Mouse (Mus musculus) activated CD4-positive, CD25-positive, alpha-beta regulatory T cell, adult 4 months (primary cell): ENCODE data around the gene Olfr804. TPM values are rescaled to one million over a fixed set of nuclear protein-coding genes. Genes with fewer than 3 reads are reported as not detected.

Source experiments
- ATAC-seq: one replicate; pipeline ENCODE4 v1.8.0; 2017
- polyA plus RNA-seq, 2 experiments: library from polyadenylated mRNA; unstranded; fragments of 100-300 nt; shearing (Covaris generic); gene quantifications; one replicate each; pipeline ENCODE4 v1.2.1; 2017

Olfr804 gene
- not detected for polyA plus RNA-seq

DNA sequence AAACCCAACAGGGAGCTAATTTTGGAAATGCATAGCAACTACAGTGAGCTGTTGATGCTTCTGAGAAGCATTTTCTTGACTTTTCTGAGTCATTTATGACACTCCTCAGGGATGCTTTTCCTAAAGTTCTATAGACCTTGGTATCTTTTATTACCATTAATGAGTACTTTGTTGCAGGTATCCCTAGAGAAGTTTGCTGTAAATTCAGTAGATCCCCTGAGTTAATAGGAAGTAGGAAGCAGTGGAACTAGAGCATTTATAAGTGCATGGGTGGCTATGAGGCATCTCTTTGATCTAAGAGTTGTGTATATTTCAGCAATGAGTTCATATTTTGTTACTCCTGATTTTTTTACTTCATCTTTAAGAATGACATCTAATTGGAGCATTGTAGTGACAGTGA is at the start of gene Olfr804:
Gene Olfr804, plus strand, starts transcription at position 301 of the 400 bp plus-strand sequence.
- no peak for ATAC-seq

DNA sequence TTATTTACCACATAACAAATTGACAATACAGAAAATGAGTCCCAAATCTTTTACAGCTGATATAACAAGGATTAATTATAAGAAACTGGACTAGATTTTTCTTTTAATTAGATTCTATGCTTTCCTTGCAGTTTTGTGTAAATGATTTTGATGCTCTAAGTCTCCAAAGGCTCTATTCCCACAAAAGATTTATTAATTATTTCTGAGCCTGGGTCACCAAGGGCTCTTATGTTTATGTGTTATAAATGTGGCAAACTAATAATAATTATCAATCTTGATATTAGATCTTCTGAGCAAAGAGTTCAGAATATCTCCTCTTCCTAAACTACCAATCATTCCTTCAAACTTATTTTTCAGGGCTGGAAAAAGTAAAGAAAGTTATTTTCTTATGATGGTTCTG is 45.6 kb upstream of the Olfr804 start, which contains the start of gene Olfr800:
Gene Olfr800, plus strand, starts transcription at position 301 of the 400 bp plus-strand sequence.
- ATAC-seq = no peak

DNA sequence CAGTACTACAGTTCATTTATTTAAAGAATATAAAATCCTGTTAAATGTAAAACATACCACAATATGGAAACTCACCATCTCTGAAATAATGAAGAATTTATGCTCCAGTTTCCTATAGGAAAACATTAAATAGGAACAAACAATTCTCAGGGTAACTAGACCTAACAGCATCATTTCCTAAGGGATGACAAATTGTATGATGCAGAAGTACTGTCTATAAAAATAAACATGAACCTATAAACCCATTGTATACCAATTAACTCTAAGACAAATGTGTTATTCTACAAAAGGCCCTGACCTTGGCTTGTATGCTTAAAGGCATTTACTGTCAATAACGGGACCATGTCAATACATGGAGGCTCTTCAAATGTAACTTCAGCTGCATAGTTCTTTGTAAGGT is 29.2 kb upstream of the Olfr804 start, which contains the start of gene Olfr801:
Gene Olfr801, minus strand, starts transcription at position 101 of the 400 bp plus-strand sequence.
- ATAC-seq = no peak

GRCm38 (mm10) chr10:129688069-129688468 is 14.9 kb upstream of the Olfr804 start, which contains the start of gene Olfr802:
Olfr802 (minus strand) TSS chr10:129688169.
- ATAC-seq = no peak

- ATAC-seq = no peak
Observed at GRCm38 (mm10) chr10:129694186-129694585, 8.8 kb upstream of the Olfr804 start, which contains the start of gene Olfr803. Olfr803 (minus strand) TSS chr10:129694286.

GRCm38 (mm10) chr10:129729275-129729674 is 26.3 kb downstream of the Olfr804 start, which contains the start of gene Olfr805:
Olfr805 (minus strand) TSS chr10:129729375.
- ATAC-seq = no peak

GRCm38 (mm10) chr10:129741821-129742220 is 38.8 kb downstream of the Olfr804 start, which contains the start of gene Olfr806:
Olfr806 (minus strand) TSS chr10:129741921.
- no peak for ATAC-seq

- ATAC-seq = no peak
Observed at GRCm38 (mm10) chr10:129757693-129758092, 54.7 kb downstream of the Olfr804 start, which contains the start of gene Olfr807. Olfr807 (minus strand) TSS chr10:129757793.

Other genes with a start within 250 kb of the Olfr804 start
- under 1 TPM in 1 of 2 experiments, not detected in 1; 0.33 TPM for gene Olfr787, start 241.3 kb upstream of the Olfr804 start, polyA plus RNA-seq
- not detected for gene Olfr788, start 232.2 kb upstream of the Olfr804 start, polyA plus RNA-seq
- gene Olfr789, start 218.5 kb upstream of the Olfr804 start, polyA plus RNA-seq = not detected
- not detected for gene Olfr790, start 204.7 kb upstream of the Olfr804 start, polyA plus RNA-seq
- not detected for gene Olfr791, start 181.4 kb upstream of the Olfr804 start, polyA plus RNA-seq
- gene Olfr792, start 164.0 kb upstream of the Olfr804 start, polyA plus RNA-seq = not detected
- gene Olfr794, start 135.6 kb upstream of the Olfr804 start, polyA plus RNA-seq = not detected
- gene Olfr796, start 90.6 kb upstream of the Olfr804 start, polyA plus RNA-seq = not detected
- gene Olfr798, start 75.3 kb upstream of the Olfr804 start, polyA plus RNA-seq = under 1 TPM in 1 of 2 experiments, not detected in 1; 0.61 TPM
- not detected for gene Olfr799, start 65.7 kb upstream of the Olfr804 start, polyA plus RNA-seq
- gene Olfr800, start 45.5 kb upstream of the Olfr804 start, polyA plus RNA-seq = not detected
- not detected for gene Olfr801, start 29.3 kb upstream of the Olfr804 start, polyA plus RNA-seq
- gene Olfr802, start 15.0 kb upstream of the Olfr804 start, polyA plus RNA-seq = not detected
- gene Olfr803, start 8.9 kb upstream of the Olfr804 start, polyA plus RNA-seq = not detected
- gene Olfr805, start 26.2 kb downstream of the Olfr804 start, polyA plus RNA-seq = under 1 TPM in 1 of 2 experiments, not detected in 1; 0.24 TPM
- gene Olfr806, start 38.7 kb downstream of the Olfr804 start, polyA plus RNA-seq = not detected
- gene Olfr807, start 54.6 kb downstream of the Olfr804 start, polyA plus RNA-seq = not detected
- gene Olfr808, start 62.3 kb downstream of the Olfr804 start, polyA plus RNA-seq = not detected
- gene Olfr809, start 71.4 kb downstream of the Olfr804 start, polyA plus RNA-seq = not detected
- gene Olfr810, start 91.7 kb downstream of the Olfr804 start, polyA plus RNA-seq = not detected
- gene Olfr811, start 101.2 kb downstream of the Olfr804 start, polyA plus RNA-seq = not detected
- not detected for gene Olfr812, start 142.9 kb downstream of the Olfr804 start, polyA plus RNA-seq
- not detected for gene Olfr813, start 152.2 kb downstream of the Olfr804 start, polyA plus RNA-seq
- under 1 TPM in 1 of 2 experiments, not detected in 1; 0.15 TPM for gene Olfr814, start 176.6 kb downstream of the Olfr804 start, polyA plus RNA-seq
- not detected for gene Olfr815, start 202.7 kb downstream of the Olfr804 start, polyA plus RNA-seq
- under 1 TPM in 1 of 2 experiments, not detected in 1; 0.25 TPM for gene Olfr816, start 212.4 kb downstream of the Olfr804 start, polyA plus RNA-seq
- gene Olfr818, start 245.9 kb downstream of the Olfr804 start, polyA plus RNA-seq = not detected